Mouse (Mus musculus) heart, postnatal 10 days (tissue): ENCODE results near the gene F2. TPM values are rescaled to one million over a fixed set of nuclear protein-coding genes. Genes with fewer than 3 reads are reported as not detected.

Experiments used
- DNase-seq, 2 experiments: peaks; one replicate each; pipeline ENCODE4 v3.0.0; 2021
- intact Hi-C: fragments of 180-260 bp; cut with DNase I; formaldehyde crosslinking; loops from one replicate; pipeline ENCODE4 v1.15.1; 2025
- total RNA-seq, 2 experiments: library from RNA; stranded (reverse); gene quantifications; 2 replicates each; pipeline ENCODE4 v1.2.3; 2021

F2 gene
- total RNA-seq, 2 experiments from 2014 or later: 0.12 TPM; not detected in 1

- intact Hi-C loops: no loop called here
These were observed 50.0 kb downstream of the F2 start for GRCm38 (mm10) chr2:91586242-91586641.

GRCm38 (mm10) chr2:91580894-91581293, 55.3 kb downstream of the F2 start:
- intact Hi-C loops: no loop called here
- no peak for DNase-seq

More at GRCm38 (mm10) chr2:91586242-91586641, 50.0 kb downstream of the F2 start:
- DNase-seq: no peak

Other genes with a start within 250 kb of the F2 start
- 10 to 100 TPM in 1 of 2 experiments, 1 to 10 TPM in 1; 9.5 to 12.9 TPM for gene 1110051M20Rik, start 191.7 kb downstream of the F2 start, total RNA-seq
- 10 to 100 TPM; 11.4 to 13.3 TPM for gene Lrp4, start 178.9 kb downstream of the F2 start, total RNA-seq
- 10 to 100 TPM; 56.7 to 69.6 TPM for gene Ckap5, start 109.7 kb downstream of the F2 start, total RNA-seq
- gene Zfp408, start 13.4 kb upstream of the F2 start, total RNA-seq: 10 to 100 TPM; 10.6 to 12.6 TPM
- gene Arhgap1, start 13.4 kb upstream of the F2 start, total RNA-seq: 10 to 100 TPM; 50.3 to 51.9 TPM
- gene Atg13, start 74.2 kb upstream of the F2 start, total RNA-seq: 10 to 100 TPM; 37.5 to 39.7 TPM
- 1 to 10 TPM; 5.2 to 7.8 TPM for gene Harbi1, start 74.4 kb upstream of the F2 start, total RNA-seq
- 10 to 100 TPM; 21.9 to 22.7 TPM for gene Ambra1, start 93.7 kb upstream of the F2 start, total RNA-seq